Mouse (Mus musculus) gastrocnemius, postnatal 25 days (tissue): Measurements from ENCODE around the gene Ypel2. TPM values are rescaled to one million over a fixed set of nuclear protein-coding genes. Genes with fewer than 3 reads are reported as not detected.

Experiments
- DNase-seq: peaks from one replicate; pipeline ENCODE4 v3.0.0; 2022
- total RNA-seq, 2 experiments: library from RNA; stranded (reverse); gene quantifications; 1 replicate in 1 of 2; 2 replicates in 1 of 2; pipeline ENCODE4 v1.2.3; 2021

Gene Ypel2
- total RNA-seq, 2 experiments from 2014 or later: 3.7 to 8.0 TPM

DNA sequence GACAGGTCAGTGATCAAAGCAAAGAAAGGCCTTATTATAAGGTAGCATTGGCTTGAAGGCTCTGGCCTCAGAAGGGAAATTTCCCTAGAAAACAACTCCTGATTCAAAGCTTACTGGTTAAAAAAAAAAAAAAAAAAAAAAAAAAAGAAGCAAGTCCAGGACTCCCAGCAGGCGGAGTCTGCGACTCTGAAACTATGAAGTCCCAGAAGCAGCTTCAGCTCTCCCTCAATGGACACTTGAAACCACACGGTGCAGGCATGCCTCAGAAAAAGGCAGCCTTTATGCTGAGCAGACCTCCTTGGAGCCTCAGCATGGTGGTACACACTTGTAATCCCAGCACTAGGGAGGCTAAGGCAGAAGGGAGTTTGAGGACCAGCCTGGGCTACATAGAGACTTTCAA, 97.9 kb downstream of the Ypel2 start:
- no peak for DNase-seq

GRCm38 (mm10) chr11:86895156-86895555, 98.4 kb downstream of the Ypel2 start:
- DNase-seq: no peak

DNA sequence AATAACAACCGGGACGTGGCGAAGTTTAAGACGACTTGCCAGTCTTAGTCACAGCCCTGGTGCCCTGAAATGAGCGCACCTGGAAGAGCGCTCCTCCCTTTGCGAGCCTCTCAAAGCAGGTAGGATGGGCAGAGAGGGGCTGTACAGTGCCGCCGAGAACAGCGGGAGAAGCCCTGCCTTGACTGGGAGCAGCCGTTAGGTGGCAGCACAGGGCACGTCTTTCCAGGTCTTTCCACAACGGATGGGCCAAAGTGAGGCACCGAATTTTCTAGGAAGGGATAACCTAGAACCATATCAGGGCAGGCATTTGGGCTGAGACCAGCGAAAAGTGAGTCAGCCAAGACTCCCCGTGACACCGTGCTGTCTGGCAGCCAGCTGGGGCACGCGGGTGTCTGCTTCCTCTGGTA, 99.3 kb downstream of the Ypel2 start:
- peak; percentile 69 for DNase-seq

DNA sequence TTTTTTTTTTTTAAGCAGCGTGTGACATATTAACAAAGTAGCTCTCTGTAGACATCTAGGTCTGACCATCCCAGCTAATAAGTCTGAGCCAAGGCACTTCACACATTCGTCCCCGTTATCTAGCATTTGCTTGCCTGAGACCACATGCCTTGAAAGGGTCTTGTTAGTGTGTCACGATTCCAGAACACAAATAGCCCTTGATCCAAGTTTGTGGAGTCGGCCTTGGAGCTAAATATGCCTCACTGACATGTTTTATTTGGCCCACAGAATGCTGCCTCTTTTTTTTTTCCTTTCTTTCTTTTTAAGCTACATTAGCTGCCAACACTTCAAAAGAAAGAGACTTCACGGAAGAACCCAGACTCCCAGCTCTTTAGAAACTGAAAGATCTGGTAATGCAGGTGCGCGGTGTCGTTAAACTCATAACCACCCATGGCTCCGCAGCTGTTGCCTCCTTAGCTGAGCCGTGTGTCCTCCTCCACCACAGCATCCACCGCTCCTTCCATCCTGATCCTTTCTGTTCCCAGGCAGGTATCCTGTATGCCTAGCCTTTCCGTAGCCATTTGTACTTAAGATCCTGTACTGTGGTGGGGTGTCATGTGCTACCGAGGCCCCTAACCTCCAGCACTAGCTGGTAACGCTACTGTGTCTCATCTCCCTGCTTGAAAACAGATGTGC, 100.4 kb downstream of the Ypel2 start:
- DNase-seq: no peak

Other genes starting within 250 kb of the Ypel2 start
- gene Cltc, start 236.1 kb downstream of the Ypel2 start, total RNA-seq: 100 to 1,000 TPM; 111 to 112 TPM
- gene Dhx40, start 186.0 kb downstream of the Ypel2 start, total RNA-seq: 10 to 100 TPM; 11.4 to 12.1 TPM
- 1 to 10 TPM; 3.5 to 4.2 TPM for gene Gdpd1, start 80.4 kb upstream of the Ypel2 start, total RNA-seq
- gene Smg8, start 93.1 kb upstream of the Ypel2 start, total RNA-seq: 1 to 10 TPM; 6.7 to 7.2 TPM
- gene Prr11, start 115.0 kb upstream of the Ypel2 start, total RNA-seq: under 1 TPM; 0.36 to 0.51 TPM
- 1 to 10 TPM; 3.7 to 3.9 TPM for gene Ska2, start 115.5 kb upstream of the Ypel2 start, total RNA-seq
- 1 to 10 TPM; 2.7 to 3.6 TPM for gene Trim37, start 133.4 kb upstream of the Ypel2 start, total RNA-seq